Mouse (Mus musculus) heart, adult 2 months (tissue): ENCODE results near the gene Fat3.

Source experiments
- CTCF ChIP-seq: fragments of 200-600 bp; IDR thresholded peaks from 2 replicates; pipeline ENCODE4 v1.8.1; 2022; ENCODE audit warnings: antibody characterized with exemption, mild to moderate bottlenecking, moderate library complexity
- EP300 ChIP-seq: fragments of 200-500 bp; IDR thresholded peaks from 2 replicates; pipeline ENCODE4 v1.6.1; 2011; ENCODE audit warnings: low read depth, low read length, control low read depth; ENCODE audit not compliant: insufficient read depth
- POLR2A ChIP-seq: fragments of 200-500 bp; IDR thresholded peaks from 2 replicates; pipeline ENCODE4 v1.6.1; 2011; ENCODE audit warnings: mild to moderate bottlenecking, low read depth, low read length, control low read depth; ENCODE audit not compliant: insufficient read depth

GRCm38 (mm10) chr9:16029066-16029465, 472.0 kb downstream of the Fat3 start:
- TF ChIP-seq CTCF = no peak
- TF ChIP-seq POLR2A = no peak
- TF ChIP-seq EP300 = no peak
